Mouse (Mus musculus): ENCODE measurements at regions not wholly inside any gene's neighbourhood (a gene's known extent, or its start where the extent isn't known, plus 50 kb on each side); places are given as distances from the start of the nearest gene placed in this dataset.
A peak's percentile ranks its signal among the peaks of the same experiment; 100 is the strongest.
"Not testable (repeated sequence)": the region's sequence is repeated elsewhere in the genome, so short reads cannot be mapped to it uniquely, and the experiment has no call there.

DNA sequence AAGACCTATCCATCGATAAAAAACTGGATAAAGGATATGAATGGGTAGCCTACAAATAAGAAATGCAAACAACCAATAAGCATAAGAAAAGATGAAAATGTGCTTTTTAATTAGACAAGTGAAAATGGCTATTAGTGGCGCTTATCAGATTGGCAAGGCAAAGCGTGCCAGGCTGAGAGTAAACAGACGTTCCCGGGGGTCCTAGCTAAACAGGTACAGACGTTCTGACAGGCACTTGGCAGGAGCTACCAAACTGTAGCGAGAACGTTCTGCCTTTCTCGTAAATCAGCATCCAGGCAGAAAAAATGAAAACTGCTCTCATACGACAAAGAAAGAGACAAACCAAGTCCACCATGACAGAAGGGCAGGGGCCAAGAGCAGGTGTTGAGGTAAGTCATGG, 263.3 kb downstream of the Prex1 start:
- no peak overlapping the region for H3K4me3 ChIP-seq (replicated peaks)
- no peak overlapping the region for H3K27ac ChIP-seq
- H3K36me3 ChIP-seq, result no peaks in the 10 kb centered on the region
- no peaks in the 10 kb centered on the region for H3K27me3 ChIP-seq (replicated peaks)
- no peaks in the 10 kb centered on the region for H3K9me3 ChIP-seq
- WGBS, result 63% methylated on average over 10 of the region's 10 CpGs
- peaks cover 21% of the 10 kb centered on the region for H3K4me1 ChIP-seq (replicated peaks)
- no peak overlapping the region for H3K4me2 ChIP-seq (replicated peaks)
- H3K9ac ChIP-seq, result no peak overlapping the region
- ATAC-seq, result no peak

GRCm38 (mm10) chr2:166448724-166449123, 264.9 kb downstream of the Prex1 start:
- Histone ChIP-seq H3K9ac (no peak overlapping the region), H3K4me2 (replicated peaks) (no peak overlapping the region), H3K9me3 (no peaks in the 10 kb centered on the region), H3K27ac (no peak overlapping the region), H3K27me3 (replicated peaks) (no peaks in the 10 kb centered on the region), H3K4me1 (replicated peaks) (peaks cover 19% of the 10 kb centered on the region), H3K36me3 (no peaks in the 10 kb centered on the region), H3K4me3 (replicated peaks) (no peak overlapping the region)
- 57% methylated on average over 13 of the region's 13 CpGs for WGBS
- ATAC-seq, result no peak

DNA sequence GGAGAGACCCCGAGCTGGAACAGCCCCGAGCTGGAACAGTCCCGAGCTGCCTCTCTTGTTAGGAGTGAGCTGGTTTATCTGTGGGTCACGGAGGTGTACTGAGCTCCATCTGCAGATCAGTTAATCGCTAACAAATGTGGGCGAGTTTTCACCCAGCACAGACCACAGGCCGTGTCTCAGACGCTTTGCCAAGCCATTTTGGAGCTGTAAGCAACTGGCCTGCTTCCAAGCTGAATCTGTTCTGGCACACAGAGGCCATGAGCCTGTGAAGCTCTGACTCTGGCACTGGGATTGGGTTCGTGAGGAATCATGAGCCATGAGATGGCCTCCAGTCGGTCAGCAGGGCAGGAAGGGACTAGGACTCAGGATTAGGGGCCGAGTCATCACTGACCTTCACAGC, 265.5 kb downstream of the Prex1 start:
- Histone ChIP-seq H3K4me2 (replicated peaks) (no peak overlapping the region), H3K9ac (no peak overlapping the region), H3K4me3 (replicated peaks) (no peak overlapping the region), H3K9me3 (no peaks in the 10 kb centered on the region), H3K4me1 (replicated peaks) (peaks cover 16% of the 10 kb centered on the region), H3K36me3 (no peaks in the 10 kb centered on the region), H3K27me3 (replicated peaks) (no peaks in the 10 kb centered on the region), H3K27ac (peak overlapping the region; percentile 5; the same call in 1 of the 2 replicates)
- peak; percentile 45; the same call in 1 of the 2 replicates for ATAC-seq
- 45% methylated on average over 11 of the region's 11 CpGs for WGBS

- Histone ChIP-seq H3K27me3 (replicated peaks) (no peaks in the 10 kb centered on the region), H3K9ac (no peak overlapping the region), H3K9me3 (no peaks in the 10 kb centered on the region), H3K4me2 (replicated peaks) (no peak overlapping the region), H3K4me3 (replicated peaks) (no peak overlapping the region), H3K36me3 (no peaks in the 10 kb centered on the region), H3K27ac (no peak overlapping the region), H3K4me1 (replicated peaks) (peaks cover 20% of the 10 kb centered on the region)
- ATAC-seq, result no peak
- WGBS, result 79% methylated on average over 3 of the region's 3 CpGs
Observed at GRCm38 (mm10) chr2:166446536-166446935, 267.1 kb downstream of the Prex1 start.

DNA sequence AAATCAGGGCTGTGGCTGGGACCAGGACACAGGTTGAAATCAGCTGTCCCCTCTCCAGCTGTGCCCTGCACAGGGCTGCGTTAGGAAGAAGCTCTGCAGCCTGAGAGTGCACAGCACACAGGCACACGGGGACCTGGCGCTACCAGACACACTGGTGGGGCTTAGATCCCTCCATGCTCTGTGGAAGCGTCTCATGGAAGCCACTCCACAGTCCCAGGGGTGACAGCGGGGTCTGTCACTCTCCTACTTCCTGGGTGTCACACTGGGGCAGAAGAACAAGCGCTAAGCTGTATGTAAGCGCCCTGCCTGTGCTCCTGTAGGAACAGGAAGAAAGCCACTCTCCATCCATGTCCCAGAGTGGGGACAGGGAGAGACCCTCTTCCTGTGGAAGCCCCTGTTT, 267.8 kb downstream of the Prex1 start:
- not testable (repeated sequence) for H3K9me3 ChIP-seq; H3K36me3 ChIP-seq; H3K27ac ChIP-seq; H3K4me2 ChIP-seq (replicated peaks); H3K27me3 ChIP-seq (replicated peaks); H3K9ac ChIP-seq; ATAC-seq; H3K4me3 ChIP-seq (replicated peaks)
- 65% methylated on average over 7 of the region's 7 CpGs for WGBS
- H3K4me1 ChIP-seq (replicated peaks), result peaks cover 20% of the 10 kb centered on the region

GRCm38 (mm10) chr2:166442997-166443396, 270.6 kb downstream of the Prex1 start:
- no peaks in the 10 kb centered on the region for H3K36me3 ChIP-seq
- H3K4me1 ChIP-seq (replicated peaks), result peaks cover 9% of the 10 kb centered on the region
- no peak for ATAC-seq
- H3K4me2 ChIP-seq (replicated peaks), result no peak overlapping the region
- no peaks in the 10 kb centered on the region for H3K27me3 ChIP-seq (replicated peaks)
- no peak overlapping the region for H3K9ac ChIP-seq
- no peak overlapping the region for H3K4me3 ChIP-seq (replicated peaks)
- 34% methylated on average over 15 of the region's 15 CpGs for WGBS
- H3K9me3 ChIP-seq, result no peaks in the 10 kb centered on the region
- no peak overlapping the region for H3K27ac ChIP-seq

- Histone ChIP-seq H3K4me3 (replicated peaks) (no peak overlapping the region), H3K9ac (no peak overlapping the region), H3K9me3 (no peaks in the 10 kb centered on the region), H3K27ac (no peak overlapping the region), H3K27me3 (replicated peaks) (no peaks in the 10 kb centered on the region), H3K4me1 (replicated peaks) (0 out of 2 replicates have a peak, but pooled peaks cover 4% of the 10 kb centered on the region), H3K36me3 (no peaks in the 10 kb centered on the region), H3K4me2 (replicated peaks) (no peak overlapping the region)
- 57% methylated on average over 13 of the region's 13 CpGs for WGBS
- no peak for ATAC-seq
Observed at GRCm38 (mm10) chr2:166439847-166440775, 273.5 kb downstream of the Prex1 start.

- no peak overlapping the region for H3K9ac ChIP-seq
- WGBS, result 62% methylated on average over 9 of the region's 9 CpGs
- no peak overlapping the region for H3K4me2 ChIP-seq (replicated peaks)
- H3K4me1 ChIP-seq (replicated peaks), result peaks cover 21% of the 10 kb centered on the region
- no peak overlapping the region for H3K4me3 ChIP-seq (replicated peaks)
- H3K9me3 ChIP-seq, result no peaks in the 10 kb centered on the region
- no peaks in the 10 kb centered on the region for H3K27me3 ChIP-seq (replicated peaks)
- no peak overlapping the region for H3K27ac ChIP-seq
- no peak for ATAC-seq
- no peaks in the 10 kb centered on the region for H3K36me3 ChIP-seq
Observed at GRCm38 (mm10) chr2:166438207-166438606, 275.4 kb downstream of the Prex1 start.

DNA sequence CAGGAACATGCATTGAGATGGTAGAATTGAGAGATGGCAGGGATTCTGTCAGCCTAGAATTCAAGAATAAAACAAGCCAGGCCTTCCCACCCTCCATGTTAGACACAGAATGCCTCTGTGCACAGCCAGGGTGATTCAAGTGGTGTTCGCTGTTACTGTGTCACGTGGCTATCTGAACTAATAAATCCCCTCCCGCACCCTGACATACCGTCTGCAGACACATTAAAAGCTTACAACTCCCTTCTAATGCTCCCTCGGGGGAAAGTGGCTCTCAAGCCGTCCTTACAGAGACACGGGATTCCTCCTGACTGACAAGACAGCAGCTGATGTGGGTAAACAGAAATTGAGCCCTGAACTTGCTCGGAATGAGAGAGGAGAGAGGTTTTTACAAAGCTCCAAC, 279.1 kb downstream of the Prex1 start:
- Histone ChIP-seq H3K27ac (0 out of 2 replicates have a peak overlapping the region, but pooled peaks have one; percentile 66), H3K9me3 (no peaks in the 10 kb centered on the region), H3K36me3 (no peaks in the 10 kb centered on the region), H3K27me3 (replicated peaks) (no peaks in the 10 kb centered on the region), H3K4me1 (replicated peaks) (peaks cover 30% of the 10 kb centered on the region), H3K4me2 (replicated peaks) (no peak overlapping the region), H3K9ac (no peak overlapping the region), H3K4me3 (replicated peaks) (no peak overlapping the region)
- no peak; the same call in 1 of the 2 replicates for ATAC-seq
- 18% methylated on average over 8 of the region's 8 CpGs for WGBS

- peaks cover 30% of the 10 kb centered on the region for H3K4me1 ChIP-seq (replicated peaks)
- H3K9ac ChIP-seq, result no peak overlapping the region
- ATAC-seq, result peak; percentile 72
- no peaks in the 10 kb centered on the region for H3K27me3 ChIP-seq (replicated peaks)
- H3K4me3 ChIP-seq (replicated peaks), result no peak overlapping the region
- H3K27ac ChIP-seq, result peak overlapping the region; percentile 66
- WGBS, result 56% methylated on average over 15 of the region's 15 CpGs
- H3K9me3 ChIP-seq, result no peaks in the 10 kb centered on the region
- H3K4me2 ChIP-seq (replicated peaks), result no peak overlapping the region
- no peaks in the 10 kb centered on the region for H3K36me3 ChIP-seq
Observed at GRCm38 (mm10) chr2:166433655-166434333, 278.3 kb upstream of the Sulf2 start.

- Histone ChIP-seq H3K36me3 (no peaks in the 10 kb centered on the region), H3K27me3 (replicated peaks) (no peaks in the 10 kb centered on the region), H3K9me3 (no peaks in the 10 kb centered on the region), H3K9ac (no peak overlapping the region), H3K4me3 (replicated peaks) (no peak overlapping the region), H3K4me1 (replicated peaks) (peaks cover 33% of the 10 kb centered on the region), H3K27ac (peak overlapping the region; percentile 51), H3K4me2 (replicated peaks) (no peak overlapping the region)
- no peak for ATAC-seq
- WGBS, result 74% methylated on average over 13 of the region's 13 CpGs
Observed at GRCm38 (mm10) chr2:166432948-166433654, 277.6 kb upstream of the Sulf2 start.

DNA sequence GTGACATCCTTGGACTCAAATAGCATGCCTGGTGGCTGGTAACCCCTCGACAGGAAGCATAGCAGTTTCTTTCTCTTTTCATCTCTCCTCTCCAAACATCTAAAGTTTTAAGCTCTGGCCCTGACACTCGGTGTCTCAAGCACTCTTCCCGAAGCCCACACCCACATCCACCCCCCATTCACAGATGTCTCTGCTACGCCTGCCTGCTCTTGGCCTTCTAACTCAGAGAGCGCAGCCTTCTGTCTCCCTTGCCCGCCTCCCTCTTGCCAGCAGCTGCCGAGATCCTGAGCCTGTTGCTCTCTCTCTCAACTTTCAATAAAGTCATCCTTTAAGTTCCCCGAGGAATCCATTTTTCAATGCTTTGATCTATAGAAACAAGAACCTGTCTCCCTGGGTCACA, 277.1 kb upstream of the Sulf2 start:
- Histone ChIP-seq H3K27me3 (replicated peaks) (no peaks in the 10 kb centered on the region), H3K4me1 (replicated peaks) (peaks cover 37% of the 10 kb centered on the region), H3K9ac (no peak overlapping the region), H3K9me3 (no peaks in the 10 kb centered on the region), H3K4me3 (replicated peaks) (no peak overlapping the region), H3K36me3 (no peaks in the 10 kb centered on the region), H3K27ac (no peak overlapping the region), H3K4me2 (replicated peaks) (no peak overlapping the region)
- ATAC-seq, result no peak
- 57% methylated on average over 8 of the region's 8 CpGs for WGBS
